Mouse (Mus musculus): ENCODE data around the gene Zfp579. TPM values are rescaled to one million over a fixed set of nuclear protein-coding genes. Genes with fewer than 3 reads are reported as not detected.

Gene Zfp579
- total and polyA plus RNA-seq, 3 experiments, result 12.3 to 51.8 (median 14.0) TPM

- Histone ChIP-seq H3K4me3 (no peak overlapping the region), H3K79me2 (replicated peaks; ENCODE audit: control insufficient read depth, insufficient read depth, low read length) (no peaks in the 10 kb centered on the region), H3K4me1 (ENCODE audit: control insufficient read depth, insufficient read depth, low read length) (peaks cover 4% of the 10 kb centered on the region; the same call in 1 of the 2 replicates), H3K27me3 (ENCODE audit: control insufficient read depth, insufficient read depth, low read length) (no peaks in the 10 kb centered on the region), H3K27ac (no peak overlapping the region; the same call in 1 of the 2 replicates), H3K9ac (ENCODE audit: low read depth, low read length) (no peak overlapping the region), H3K36me3 (ENCODE audit: control insufficient read depth, insufficient read depth, low read length) (no peaks in the 10 kb centered on the region)
- intact Hi-C loops (cut with DNase I), result loop anchor here (10.0 kb wide), 1 partner anchor 363 kb away; the partner anchor contains the start of gene Ppp6r1
- TF ChIP-seq POLR2A (IDR thresholded peaks at IDR 0.05; ENCODE audit: insufficient read depth, low read depth, low read length), result no peak
- TF ChIP-seq CTCF (IDR thresholded peaks at IDR 0.05), result no peak
- no peak for TF ChIP-seq EP300 (IDR thresholded peaks at IDR 0.05; ENCODE audit: insufficient read depth, low read depth, low read length)
- DNase-seq, result no peak
- 97% methylated on average over 21 of the region's 21 CpGs for WGBS
Observed at GRCm38 (mm10) chr7:5017931-5018330, 22.0 kb upstream of the Zfp579 start.

- 90% methylated on average over 16 of the region's 16 CpGs for whole genome bisulfite sequencing
Observed at GRCm38 (mm10) chr7:5017352-5017751, 21.4 kb upstream of the Zfp579 start.

GRCm38 (mm10) chr7:5016920-5017319 lies 21.0 kb upstream of the Zfp579 start:
- DNase-seq, result no peak
- Histone ChIP-seq H3K4me1 (ENCODE audit: control insufficient read depth, insufficient read depth, low read length) (peaks cover 4% of the 10 kb centered on the region; the same call in 1 of the 2 replicates), H3K4me3 (no peak overlapping the region), H3K27ac (no peak overlapping the region), H3K9ac (ENCODE audit: low read depth, low read length) (no peak overlapping the region), H3K79me2 (replicated peaks; ENCODE audit: control insufficient read depth, insufficient read depth, low read length) (no peaks in the 10 kb centered on the region), H3K27me3 (ENCODE audit: control insufficient read depth, insufficient read depth, low read length) (no peaks in the 10 kb centered on the region), H3K36me3 (ENCODE audit: control insufficient read depth, insufficient read depth, low read length) (no peaks in the 10 kb centered on the region)
- 100% methylated on average over 2 of the region's 2 CpGs for WGBS
- intact Hi-C loops (cut with DNase I), result loop anchor here (10.0 kb wide), 1 partner anchor 362 kb away; the partner anchor contains the start of gene Ppp6r1
- TF ChIP-seq POLR2A (IDR thresholded peaks at IDR 0.05; ENCODE audit: insufficient read depth, low read depth, low read length) (no peak), CTCF (IDR thresholded peaks at IDR 0.05) (no peak), EP300 (IDR thresholded peaks at IDR 0.05; ENCODE audit: insufficient read depth, low read depth, low read length) (no peak)

More at GRCm38 (mm10) chr7:5017352-5017751, 21.4 kb upstream of the Zfp579 start:
- no peak overlapping the region for H3K9ac ChIP-seq (ENCODE audit: low read depth, low read length)
- H3K27me3 ChIP-seq (ENCODE audit: control insufficient read depth, insufficient read depth, low read length), result no peaks in the 10 kb centered on the region
- H3K27ac ChIP-seq, result no peak overlapping the region
- H3K79me2 ChIP-seq (replicated peaks; ENCODE audit: control insufficient read depth, insufficient read depth, low read length), result no peaks in the 10 kb centered on the region
- DNase-seq, result no peak
- no peak overlapping the region for H3K4me3 ChIP-seq
- intact Hi-C loops (cut with DNase I), result loop anchor here (10.0 kb wide), 1 partner anchor 363 kb away; the partner anchor contains the start of gene Ppp6r1
- H3K36me3 ChIP-seq (ENCODE audit: control insufficient read depth, insufficient read depth, low read length), result no peaks in the 10 kb centered on the region
- H3K4me1 ChIP-seq (ENCODE audit: control insufficient read depth, insufficient read depth, low read length), result peaks cover 4% of the 10 kb centered on the region; the same call in 1 of the 2 replicates
- TF ChIP-seq EP300 (IDR thresholded peaks at IDR 0.05; ENCODE audit: insufficient read depth, low read depth, low read length), result no peak
- TF ChIP-seq POLR2A (IDR thresholded peaks at IDR 0.05; ENCODE audit: insufficient read depth, low read depth, low read length), result no peak
- peak; percentile 37 for TF ChIP-seq CTCF (IDR thresholded peaks at IDR 0.05)

GRCm38 (mm10) chr7:5016057-5016456 lies 20.1 kb upstream of the Zfp579 start:
- H3K79me2 ChIP-seq (replicated peaks; ENCODE audit: control insufficient read depth, insufficient read depth, low read length), result no peaks in the 10 kb centered on the region
- WGBS, result 58% methylated on average over 3 of the region's 3 CpGs
- DNase-seq, result no peak
- intact Hi-C loops (cut with DNase I), result loop anchor here (10.0 kb wide), 1 partner anchor 361 kb away; the partner anchor contains the start of gene Ppp6r1
- peaks cover 3% of the 10 kb centered on the region; the same call in 1 of the 2 replicates for H3K4me1 ChIP-seq (ENCODE audit: control insufficient read depth, insufficient read depth, low read length)
- peak overlapping the region; percentile 97 for H3K27ac ChIP-seq
- no peaks in the 10 kb centered on the region for H3K27me3 ChIP-seq (ENCODE audit: control insufficient read depth, insufficient read depth, low read length)
- TF ChIP-seq EP300 (IDR thresholded peaks at IDR 0.05; ENCODE audit: insufficient read depth, low read depth, low read length), result no peak
- no peak for TF ChIP-seq CTCF (IDR thresholded peaks at IDR 0.05)
- no peak for TF ChIP-seq POLR2A (IDR thresholded peaks at IDR 0.05; ENCODE audit: insufficient read depth, low read depth, low read length)
- peak overlapping the region; percentile 87 for H3K4me3 ChIP-seq
- H3K9ac ChIP-seq (ENCODE audit: low read depth, low read length), result peak overlapping the region; percentile 94
- no peaks in the 10 kb centered on the region for H3K36me3 ChIP-seq (ENCODE audit: control insufficient read depth, insufficient read depth, low read length)

- under 1% methylated on average over 72 of the region's 76 CpGs for WGBS
- peak; percentile 94 to 96 for DNase-seq
- Histone ChIP-seq H3K79me2 (replicated peaks; ENCODE audit: control insufficient read depth, insufficient read depth, low read length) (no peaks in the 10 kb centered on the region), H3K4me3 (peak within 1 kb of the TSS; percentile 87), H3K27me3 (ENCODE audit: control insufficient read depth, insufficient read depth, low read length) (no peaks in the 10 kb centered on the region), H3K9ac (ENCODE audit: low read depth, low read length) (peak within 1 kb of the TSS; percentile 96), H3K4me1 (ENCODE audit: control insufficient read depth, insufficient read depth, low read length) (peaks cover 3% of the 10 kb centered on the region; the same call in 1 of the 2 replicates), H3K36me3 (ENCODE audit: control insufficient read depth, insufficient read depth, low read length) (no peaks in the 10 kb centered on the region), H3K27ac (peak within 1 kb of the TSS; percentile 97)
- intact Hi-C loops (cut with DNase I), result loop anchor here (1.0 to 10.0 kb wide), 3 partner anchors 47 to 361 kb away; partner anchors contain the start of genes Ppp6r1, U2af2 and Ube2s
- peak; percentile 54 for TF ChIP-seq POLR2A (IDR thresholded peaks at IDR 0.05; ENCODE audit: insufficient read depth, low read depth, low read length)
- TF ChIP-seq EP300 (IDR thresholded peaks at IDR 0.05; ENCODE audit: insufficient read depth, low read depth, low read length), result no peak
Observed at GRCm38 (mm10) chr7:5015118-5016001, 19.4 kb upstream of the Zfp579 start, which contains the start of gene Gm44973. Gm44973 (plus strand) TSS chr7:5015496.
